Mouse (Mus musculus) heart, postnatal 0 days (tissue): ENCODE data around the gene Pitpnm1.
"Not testable (repeated sequence)": the region's sequence is repeated elsewhere in the genome, so short reads cannot be mapped to it uniquely, and the experiment has no call there.

ENCODE experiments used
- CTCF ChIP-seq: IDR thresholded peaks from 2 replicates; pipeline ENCODE4 v1.5.1; 2016; ENCODE audit warnings: antibody characterized with exemption, control low read depth, low read depth
- EP300 ChIP-seq: IDR thresholded peaks from 2 replicates; pipeline ENCODE4 v1.6.1; 2016; ENCODE audit warnings: antibody characterized with exemption, low read depth

DNA sequence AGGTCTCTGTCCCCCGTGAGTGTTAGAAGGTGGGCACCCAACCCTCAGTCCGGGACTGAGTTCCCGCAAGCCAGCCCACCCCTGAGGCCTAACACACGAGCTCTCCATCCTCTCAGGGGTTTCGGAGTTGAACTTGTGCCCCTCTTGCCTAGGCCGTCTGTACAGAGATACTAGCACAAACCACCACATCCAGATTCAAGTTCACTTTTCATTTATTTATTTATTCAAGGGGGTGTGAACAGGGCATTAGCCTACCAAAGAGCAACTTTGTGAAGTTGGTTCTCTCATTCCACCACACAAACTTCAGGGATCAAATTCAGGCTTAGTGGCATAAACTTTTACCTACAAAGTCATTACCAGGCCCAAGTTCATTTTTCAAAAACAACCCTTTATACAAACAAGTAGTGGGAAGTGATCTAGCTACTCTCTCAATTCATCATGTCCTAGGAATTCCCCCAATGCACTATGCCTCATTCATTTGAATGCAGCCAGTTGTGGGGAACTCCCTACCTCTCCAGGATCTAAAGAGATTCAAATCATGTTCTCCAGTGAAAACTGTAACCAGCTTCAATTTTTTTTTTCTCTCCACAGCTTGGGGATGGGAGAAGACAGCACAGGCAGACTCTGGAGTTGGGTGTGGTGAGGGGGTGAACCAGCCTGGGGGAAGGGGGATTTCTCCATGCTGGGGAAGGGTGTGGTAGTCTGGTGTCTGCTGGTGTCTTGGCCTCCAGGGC, 35.6 kb downstream of the Pitpnm1 start:
- not testable (repeated sequence) for TF ChIP-seq CTCF, EP300
